Mouse (Mus musculus): ENCODE measurements around the gene Gm21149.
"Not testable (repeated sequence)": the region's sequence is repeated elsewhere in the genome, so short reads cannot be mapped to it uniquely, and the experiment has no call there.

DNA sequence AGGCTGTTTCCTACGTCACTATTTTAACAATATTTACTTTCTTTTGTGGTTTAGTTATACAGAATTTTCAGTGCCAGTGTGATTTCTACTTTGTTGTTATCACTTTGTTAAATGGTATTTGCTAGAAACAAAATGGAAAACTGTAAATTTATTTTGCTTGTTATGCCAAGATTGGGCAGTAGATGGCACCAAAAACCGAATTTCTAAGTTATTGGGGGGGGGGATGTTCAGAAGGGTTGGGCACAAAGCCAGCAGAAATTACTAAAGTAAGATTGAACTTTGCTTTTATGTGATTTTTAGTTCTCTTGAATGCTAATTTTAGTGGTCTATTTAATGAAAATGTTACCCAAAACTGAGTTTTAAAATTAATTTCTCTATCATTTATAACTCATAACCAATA lies 8.3 kb upstream of the Gm21149 start:
- not testable (repeated sequence) for TF ChIP-seq CTCF (conservative IDR thresholded peaks at IDR 0.05; ENCODE audit: low read length); NANOG (IDR thresholded peaks at IDR 0.05; ENCODE audit: borderline replicate concordance, low read length); POU5F1 (IDR thresholded peaks at IDR 0.05; ENCODE audit: borderline replicate concordance, low read length)

Measured in E14TG2a.4 (cell line).